Mouse (Mus musculus): ENCODE data around the gene Gm17409.

The Gm17409 gene

GRCm38 (mm10) chr2:58485152-58485551 lies 15.2 kb downstream of the Gm17409 start:
- DNase-seq, result no peak

DNA sequence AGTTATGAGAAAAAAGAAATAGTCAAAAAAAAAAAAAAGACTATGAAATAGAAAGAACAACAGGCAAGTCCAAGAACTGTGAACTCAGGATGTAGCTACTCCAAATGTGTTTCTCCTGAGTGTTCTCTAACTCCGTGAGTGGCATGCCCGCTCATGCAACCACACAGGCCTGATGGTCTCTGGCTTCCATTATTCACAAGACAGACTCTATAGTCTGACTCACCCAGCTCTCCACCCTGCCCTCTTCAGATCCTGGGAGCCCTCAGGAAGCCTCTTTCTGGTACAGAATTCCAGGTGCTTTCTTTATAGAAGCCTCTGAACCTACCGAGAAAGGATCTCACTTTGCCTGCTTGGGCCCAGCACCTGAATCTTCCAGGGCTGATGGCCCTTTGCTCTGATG lies 15.8 kb downstream of the Gm17409 start:
- DNase-seq, result no peak

GRCm38 (mm10) chr2:58486441-58487278 lies 16.7 kb downstream of the Gm17409 start:
- DNase-seq, result no peak

GRCm38 (mm10) chr2:58487279-58487560 lies 17.3 kb downstream of the Gm17409 start:
- no peak for DNase-seq

- DNase-seq, result no peak
Observed at GRCm38 (mm10) chr2:58488404-58488803, 18.5 kb downstream of the Gm17409 start.

GRCm38 (mm10) chr2:58489275-58489674 lies 19.4 kb downstream of the Gm17409 start:
- no peak for DNase-seq

GRCm38 (mm10) chr2:58493685-58494635 lies 24.0 kb downstream of the Gm17409 start:
- no peak for DNase-seq

DNA sequence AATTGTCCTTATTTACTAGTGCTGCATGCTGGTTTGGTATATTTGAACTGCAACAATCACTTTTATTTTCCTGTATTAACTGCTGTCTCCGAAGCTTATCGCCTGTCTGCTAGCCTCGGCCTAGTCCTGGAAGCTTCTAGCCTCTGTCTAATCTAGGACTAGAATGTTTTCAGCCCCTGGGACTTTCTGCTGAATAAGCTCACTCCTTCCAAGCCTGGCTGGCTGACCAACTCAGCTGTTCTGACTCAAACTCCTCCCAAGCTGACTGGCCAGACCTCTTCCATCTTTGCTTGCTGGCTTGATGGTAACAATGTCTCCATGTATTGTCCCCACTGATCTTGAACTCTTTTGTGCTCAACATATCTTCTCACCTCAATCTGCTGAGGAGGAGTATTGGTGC lies 25.4 kb downstream of the Gm17409 start:
- DNase-seq, result no peak

DNA sequence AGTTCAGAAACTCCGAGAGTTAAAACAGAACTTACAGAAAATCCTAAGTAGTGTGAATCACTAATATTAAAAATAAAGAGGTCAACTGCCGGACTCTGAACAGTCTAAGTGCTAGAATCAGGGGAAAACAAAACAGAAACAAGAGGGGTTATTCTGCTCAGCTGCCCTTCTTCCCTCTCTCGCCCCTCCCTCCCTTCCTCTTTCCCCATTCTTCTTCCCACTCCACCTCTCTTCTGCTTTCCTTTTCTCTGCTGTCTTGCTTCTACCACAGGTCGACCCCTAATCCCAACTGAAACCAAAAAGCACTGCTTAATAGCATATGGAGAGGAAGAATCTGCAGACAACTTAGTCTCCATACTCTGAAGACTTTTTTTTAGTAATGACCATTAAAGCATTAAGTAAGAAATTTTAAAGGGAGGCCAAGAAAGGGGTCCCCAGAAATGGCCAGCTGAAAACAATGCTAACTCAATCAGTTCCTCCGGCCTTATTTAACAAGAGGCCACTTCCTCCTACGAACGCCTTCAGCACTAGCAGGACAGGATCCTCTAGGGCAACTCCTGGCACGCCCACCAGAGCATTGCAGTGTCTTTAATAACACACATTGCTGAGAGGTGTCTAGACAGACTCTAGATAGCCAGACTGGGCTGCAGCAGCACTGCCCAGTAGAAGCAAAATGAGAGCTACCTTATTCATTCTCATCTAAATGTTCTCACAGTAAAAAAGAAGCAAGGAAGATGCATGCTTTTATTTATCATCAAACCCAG lies 26.9 kb downstream of the Gm17409 start:
- no peak for DNase-seq

DNA sequence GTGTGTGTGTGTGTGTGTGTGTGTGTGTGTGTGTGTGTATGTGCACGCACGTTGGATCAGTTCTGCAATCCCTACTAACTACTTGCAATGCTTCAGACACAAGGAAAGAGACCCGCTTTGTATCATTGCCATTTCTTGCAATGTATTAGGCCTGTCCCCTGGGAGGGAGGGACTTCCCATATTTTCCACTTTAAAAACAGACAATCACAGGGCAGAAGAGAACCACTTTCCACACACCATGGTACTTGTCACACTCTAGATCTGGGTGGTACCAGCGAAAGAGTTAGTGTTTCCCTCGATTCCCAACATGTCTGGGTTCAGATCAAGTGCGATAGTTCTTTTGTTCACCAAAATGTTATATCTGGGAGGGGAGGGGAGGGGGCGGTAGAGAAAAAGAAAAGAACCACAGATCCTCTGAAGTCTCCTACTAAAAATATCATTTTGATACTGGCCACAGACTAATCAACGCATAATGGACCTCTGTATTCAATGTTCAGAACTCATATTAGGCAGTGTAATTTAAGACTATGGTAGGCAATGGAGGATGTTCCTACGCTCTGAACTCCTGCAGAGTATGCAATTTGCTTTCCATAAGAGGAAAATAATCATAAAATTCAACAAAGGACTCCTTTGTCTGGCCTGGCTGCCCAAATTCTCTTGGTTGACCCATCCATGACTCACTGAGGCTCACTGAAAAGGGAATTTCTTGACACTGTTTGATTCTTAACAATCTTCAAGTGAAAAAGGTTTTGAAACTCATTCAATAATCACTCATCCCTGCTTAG lies 35.6 kb downstream of the Gm17409 start:
- no peak for DNase-seq

DNA sequence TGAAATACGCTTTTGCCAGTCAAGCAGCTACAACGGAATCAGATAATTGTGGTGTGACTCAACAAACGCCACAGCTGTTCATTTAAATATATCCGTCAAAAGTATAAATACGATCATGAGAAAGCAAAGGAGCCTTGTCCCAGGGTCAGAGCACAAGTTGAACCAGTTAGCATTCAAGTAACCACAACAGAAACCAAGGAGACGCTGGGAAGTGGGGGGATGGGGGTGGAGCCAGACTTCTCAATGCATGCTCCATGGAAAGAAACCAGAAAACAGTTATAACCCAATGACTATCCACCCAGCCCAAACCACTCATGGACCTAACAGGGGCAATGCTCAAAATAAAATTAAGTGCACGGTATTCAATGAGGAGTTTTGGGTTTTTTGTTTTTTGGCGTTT lies 40.3 kb downstream of the Gm17409 start:
- no peak for DNase-seq

DNA sequence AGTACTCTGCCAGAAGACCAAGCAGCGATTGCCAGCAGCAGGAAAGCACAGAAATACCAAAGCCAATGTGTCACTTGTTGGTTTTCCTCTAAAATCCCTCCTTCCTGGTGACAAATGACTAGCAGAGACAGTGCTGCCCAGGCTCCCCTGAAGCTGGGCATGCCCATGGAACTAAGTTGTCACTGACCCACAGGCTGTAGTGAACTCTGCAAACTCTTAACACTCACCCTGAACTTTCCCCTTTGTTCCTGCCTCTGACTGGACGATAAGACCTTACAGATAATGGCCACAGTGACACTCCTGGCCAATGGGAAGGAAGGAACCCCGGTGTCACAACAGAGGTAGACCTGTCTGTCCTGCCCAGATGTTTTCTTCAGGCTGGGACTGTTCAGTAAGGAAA lies 43.3 kb downstream of the Gm17409 start:
- DNase-seq, result no peak

GRCm38 (mm10) chr2:58514489-58514888 lies 44.6 kb downstream of the Gm17409 start:
- no peak for DNase-seq

- no peak for DNase-seq
Observed at GRCm38 (mm10) chr2:58516000-58516399, 46.1 kb downstream of the Gm17409 start.

GRCm38 (mm10) chr2:58516920-58517319 lies 47.0 kb downstream of the Gm17409 start:
- DNase-seq, result no peak

GRCm38 (mm10) chr2:58518517-58518916 lies 48.6 kb downstream of the Gm17409 start:
- DNase-seq, result no peak

All from thymus, postnatal 4 days (tissue).